Mouse (Mus musculus) brain, embryonic 14.5 days (tissue): ENCODE results near the gene Nsun6. TPM values are rescaled to one million over a fixed set of nuclear protein-coding genes. Genes with fewer than 3 reads are reported as not detected.
A peak's percentile ranks its signal among the peaks of the same experiment; 100 is the strongest.

Experiments
- DNase-seq: peaks from one replicate; pipeline ENCODE4 v3.0.0-alpha.2; 2011; ENCODE audit warnings: low read depth
- CTCF ChIP-seq: fragments of 200-500 bp; IDR thresholded peaks from 2 replicates; pipeline ENCODE4 v1.5.1; 2012; ENCODE audit warnings: inconsistent platforms, mild to moderate bottlenecking, moderate library complexity, borderline replicate concordance; ENCODE audit not compliant: insufficient read depth, insufficient read length; ENCODE audit errors: extremely low read depth
- POLR2A ChIP-seq: fragments of 200-500 bp; IDR thresholded peaks from 2 replicates; pipeline ENCODE4 v1.6.1; 2012; ENCODE audit warnings: mild to moderate bottlenecking, inconsistent platforms, borderline replicate concordance; ENCODE audit not compliant: poor library complexity, insufficient read depth, insufficient read length, severe bottlenecking; ENCODE audit errors: extremely low read depth
- polyA plus RNA-seq: library from polyadenylated mRNA; depleted of rRNA; stranded (reverse); fragments of >200 nt; gene quantifications from 2 replicates; pipeline ENCODE4 v1.2.3, GENCODE M21; 2012; rRNA removed

Gene Nsun6
- polyA plus RNA-seq, 1 experiment = 7.2 TPM

DNA sequence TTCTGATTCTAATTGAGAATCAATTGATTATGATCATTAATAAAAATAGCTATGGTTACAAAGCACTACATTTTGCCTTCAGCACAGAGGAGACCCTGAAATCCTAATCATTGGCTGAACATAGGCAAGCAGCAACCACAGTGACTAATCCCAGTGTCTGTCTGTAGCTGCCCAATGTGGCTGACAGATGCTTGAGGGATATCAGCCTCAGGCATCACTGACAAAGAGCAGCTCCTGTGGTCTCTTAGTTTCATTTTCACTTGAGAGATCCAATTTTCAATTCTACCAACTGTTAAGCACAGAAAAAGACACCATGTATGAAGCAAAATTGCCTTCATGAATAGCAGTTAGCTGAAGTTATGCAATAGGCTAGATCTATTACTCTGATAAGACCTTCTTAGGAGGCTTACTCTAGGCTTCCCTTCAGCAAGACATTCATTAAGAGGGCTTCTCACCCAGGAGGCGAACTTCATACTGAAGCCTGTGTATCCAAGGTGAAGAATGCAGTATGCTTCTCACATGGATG is 93.8 kb downstream of the Nsun6 start:
- no peak for DNase-seq
- no peak for TF ChIP-seq POLR2A
- TF ChIP-seq CTCF = no peak

DNA sequence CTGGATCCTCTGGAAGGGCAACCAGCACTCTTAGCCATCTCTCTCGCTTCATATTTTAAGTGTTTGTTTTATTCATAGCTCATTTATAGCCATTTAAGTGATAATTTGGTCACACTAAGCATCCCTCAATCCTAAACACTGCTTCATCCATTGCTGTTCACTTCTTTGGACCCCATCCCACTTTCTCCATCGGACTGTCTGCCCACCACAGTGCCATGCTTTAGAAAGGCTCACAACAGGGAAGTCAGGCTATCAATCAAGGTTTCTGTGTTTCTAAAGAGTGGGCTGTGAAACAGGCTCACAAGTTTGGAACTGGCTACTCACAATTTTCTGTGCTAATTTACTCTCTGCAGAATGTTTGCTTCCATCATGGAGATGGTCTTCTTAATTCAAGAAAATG is 101.8 kb downstream of the Nsun6 start:
- DNase-seq = peak; percentile 37
- no peak for TF ChIP-seq POLR2A

Other genes starting within 250 kb of the Nsun6 start
- 46.6 and 53.4 TPM in 2 replicates for gene Arl5b, start 5.7 kb downstream of the Nsun6 start, polyA plus RNA-seq